Mouse (Mus musculus) liver, embryonic 16.5 days (tissue): Measurements from ENCODE around the gene Trnp1. TPM values are rescaled to one million over a fixed set of nuclear protein-coding genes. Genes with fewer than 3 reads are reported as not detected.
A peak's percentile ranks its signal among the peaks of the same experiment; 100 is the strongest.

Source experiments
- ATAC-seq: fragments of 200-750 bp; cut with Nextera tagmentation; 2 replicates; pipeline ENCODE4 v1.8.0; 2017; ENCODE audit warnings: low read depth, mild to moderate bottlenecking, moderate number of reproducible peaks, moderate library complexity
- H3K27ac ChIP-seq: fragments of 300-500 bp; sonication (generic); 2 replicates; pipeline ENCODE4 v1.5.1; 2014; ENCODE audit warnings: mild to moderate bottlenecking, low read length
- H3K27me3 ChIP-seq: fragments of 300-500 bp; sonication (generic); 2 replicates; pipeline ENCODE4 v1.6.1; 2014; ENCODE audit warnings: low read depth, low read length, mixed read lengths; ENCODE audit not compliant: control insufficient read depth, insufficient read depth
- H3K36me3 ChIP-seq: fragments of 300-500 bp; sonication (generic); 2 replicates; pipeline ENCODE4 v1.6.1; 2014; ENCODE audit warnings: mild to moderate bottlenecking; ENCODE audit not compliant: control insufficient read depth, insufficient read depth
- H3K4me1 ChIP-seq: fragments of 300-500 bp; sonication (generic); 2 replicates; pipeline ENCODE4 v1.6.1; 2014; ENCODE audit warnings: low read depth, low read length, mixed read lengths; ENCODE audit not compliant: control insufficient read depth
- H3K4me2 ChIP-seq: fragments of 300-500 bp; sonication (generic); 2 replicates; pipeline ENCODE4 v1.6.1; 2014; ENCODE audit warnings: low read depth, low read length, mixed read lengths
- H3K4me3 ChIP-seq: fragments of 300-500 bp; sonication (generic); 2 replicates; pipeline ENCODE4 v1.5.1; 2014; ENCODE audit warnings: low read depth, mild to moderate bottlenecking, low read length
- H3K9ac ChIP-seq: fragments of 300-500 bp; sonication (generic); 2 replicates; pipeline ENCODE4 v1.6.1; 2014; ENCODE audit warnings: low read depth, low read length
- H3K9me3 ChIP-seq: fragments of 300-500 bp; sonication (generic); replicated peaks from 2 replicates; pipeline ENCODE4 v1.6.1; 2016; ENCODE audit warnings: low read length; ENCODE audit not compliant: control insufficient read depth
- WGBS: fragments of 180-500 bp; shearing (Covaris S2); extraction: QIAGEN DNeasy Blood & Tissue Kit; methylation state at CpG from one replicate; pipeline ENCODE4 v1.1.7; 2014; ENCODE audit not compliant: insufficient replicate concordance; 5-methylcytosine and 5-hydroxymethylcytosine counted together
- polyA plus RNA-seq: library from polyadenylated mRNA; unstranded; fragments of >200 nt; fragmentation: Nextera tagmentation; extraction: Ambion mirVana; gene quantifications from 2 replicates; pipeline ENCODE4 v1.2.1, GENCODE M21; 2015

Trnp1 gene
- polyA plus RNA-seq, 1 experiment from 2014 or later, result not detected

- H3K9me3 ChIP-seq, result no peaks in the 10 kb centered on the region
- WGBS, result 3% methylated on average over 29 of the region's 29 CpGs
- peak; percentile 99 for ATAC-seq
- H3K4me1 ChIP-seq, result peaks cover 10% of the 10 kb centered on the region
- H3K4me3 ChIP-seq, result peak within 1 kb of the TSS; percentile 55
- H3K36me3 ChIP-seq, result no peaks in the 10 kb centered on the region
- H3K9ac ChIP-seq, result peak within 1 kb of the TSS; percentile 59
- H3K27ac ChIP-seq, result no peak within 1 kb of the TSS
- peaks cover 65% of the 10 kb centered on the region for H3K27me3 ChIP-seq
- peak within 1 kb of the TSS; percentile 75 for H3K4me2 ChIP-seq
Measured at GRCm38 (mm10) chr4:133479458-133480184, 18.7 kb downstream of the Trnp1 start, which contains the start of gene Tent5b. TSS of gene Tent5b (plus strand) at chr4:133480132.

- H3K27ac ChIP-seq, result no peak overlapping the region
- no peak overlapping the region for H3K9ac ChIP-seq
- no peak overlapping the region for H3K4me2 ChIP-seq
- peaks cover 2% of the 10 kb centered on the region; the same call in 1 of the 2 replicates for H3K9me3 ChIP-seq
- 41% methylated on average over 2 of the region's 2 CpGs for WGBS
- no peaks in the 10 kb centered on the region; the same call in 1 of the 2 replicates for H3K4me1 ChIP-seq
- ATAC-seq, result no peak
- H3K27me3 ChIP-seq, result peaks cover 21% of the 10 kb centered on the region
- no peak overlapping the region for H3K4me3 ChIP-seq
- no peaks in the 10 kb centered on the region for H3K36me3 ChIP-seq
Measured at GRCm38 (mm10) chr4:133473833-133474232, 24.5 kb downstream of the Trnp1 start.

- peaks cover 3% of the 10 kb centered on the region for H3K4me1 ChIP-seq
- H3K9ac ChIP-seq, result no peak overlapping the region
- ATAC-seq, result no peak
- 65% methylated on average over 7 of the region's 7 CpGs for WGBS
- H3K9me3 ChIP-seq, result peaks cover 2% of the 10 kb centered on the region; the same call in 1 of the 2 replicates
- H3K36me3 ChIP-seq, result no peaks in the 10 kb centered on the region
- no peak overlapping the region for H3K4me2 ChIP-seq
- H3K27ac ChIP-seq, result no peak overlapping the region
- no peak overlapping the region for H3K4me3 ChIP-seq
- peaks cover 19% of the 10 kb centered on the region for H3K27me3 ChIP-seq
Measured at GRCm38 (mm10) chr4:133471135-133471821, 27.1 kb downstream of the Trnp1 start.

GRCm38 (mm10) chr4:133469122-133469521 lies 29.2 kb downstream of the Trnp1 start:
- no peak overlapping the region for H3K4me3 ChIP-seq
- no peak for ATAC-seq
- H3K27me3 ChIP-seq, result peaks cover 19% of the 10 kb centered on the region
- no peaks in the 10 kb centered on the region for H3K36me3 ChIP-seq
- H3K9me3 ChIP-seq, result peaks cover 2% of the 10 kb centered on the region; the same call in 1 of the 2 replicates
- no peak overlapping the region for H3K27ac ChIP-seq
- WGBS, result 21% methylated on average over 12 of the region's 12 CpGs
- peaks cover 3% of the 10 kb centered on the region for H3K4me1 ChIP-seq
- H3K9ac ChIP-seq, result no peak overlapping the region
- no peak overlapping the region for H3K4me2 ChIP-seq

GRCm38 (mm10) chr4:133468080-133468479 lies 30.3 kb downstream of the Trnp1 start:
- Histone ChIP-seq H3K4me1 (peaks cover 3% of the 10 kb centered on the region), H3K36me3 (no peaks in the 10 kb centered on the region), H3K9me3 (peaks cover 2% of the 10 kb centered on the region; the same call in 1 of the 2 replicates), H3K27ac (no peak overlapping the region), H3K9ac (no peak overlapping the region), H3K4me3 (peak overlapping the region; percentile 53), H3K4me2 (peak overlapping the region; percentile 75), H3K27me3 (peaks cover 19% of the 10 kb centered on the region)
- under 1% methylated on average over 27 of the region's 27 CpGs for WGBS
- peak; percentile 66; the same call in 1 of the 2 replicates for ATAC-seq

- Histone ChIP-seq H3K9me3 (no peaks in the 10 kb centered on the region), H3K4me2 (no peak overlapping the region), H3K4me1 (peaks cover 1% of the 10 kb centered on the region), H3K27me3 (peaks cover 6% of the 10 kb centered on the region), H3K4me3 (no peak overlapping the region), H3K9ac (no peak overlapping the region), H3K27ac (no peak overlapping the region; the same call in 1 of the 2 replicates), H3K36me3 (no peaks in the 10 kb centered on the region)
- 28% methylated on average over 6 of the region's 6 CpGs for whole genome bisulfite sequencing
- no peak for ATAC-seq
Measured at GRCm38 (mm10) chr4:133463184-133463583, 35.2 kb downstream of the Trnp1 start.

- H3K36me3 ChIP-seq, result no peaks in the 10 kb centered on the region
- no peak overlapping the region for H3K9ac ChIP-seq
- no peak overlapping the region for H3K4me3 ChIP-seq
- H3K27ac ChIP-seq, result no peak overlapping the region
- H3K4me1 ChIP-seq, result no peaks in the 10 kb centered on the region
- WGBS, result 73% methylated on average over 4 of the region's 4 CpGs
- no peak for ATAC-seq
- no peaks in the 10 kb centered on the region for H3K9me3 ChIP-seq
- no peaks in the 10 kb centered on the region for H3K27me3 ChIP-seq
- no peak overlapping the region for H3K4me2 ChIP-seq
Measured at GRCm38 (mm10) chr4:133461362-133461761, 37.0 kb downstream of the Trnp1 start.

GRCm38 (mm10) chr4:133460796-133461325 lies 37.5 kb downstream of the Trnp1 start:
- H3K9ac ChIP-seq, result no peak overlapping the region
- no peak overlapping the region for H3K4me3 ChIP-seq
- ATAC-seq, result no peak
- no peaks in the 10 kb centered on the region for H3K36me3 ChIP-seq
- no peak overlapping the region for H3K27ac ChIP-seq
- WGBS, result 58% methylated on average over 5 of the region's 5 CpGs
- H3K27me3 ChIP-seq, result no peaks in the 10 kb centered on the region
- no peaks in the 10 kb centered on the region for H3K9me3 ChIP-seq
- no peak overlapping the region for H3K4me2 ChIP-seq
- H3K4me1 ChIP-seq, result no peaks in the 10 kb centered on the region

- WGBS, result 59% methylated on average over 1 of the region's 1 CpGs
- Histone ChIP-seq H3K4me1 (no peaks in the 10 kb centered on the region), H3K4me2 (no peak overlapping the region), H3K4me3 (no peak overlapping the region), H3K9ac (no peak overlapping the region), H3K27ac (no peak overlapping the region), H3K27me3 (no peaks in the 10 kb centered on the region), H3K9me3 (no peaks in the 10 kb centered on the region), H3K36me3 (no peaks in the 10 kb centered on the region)
- no peak for ATAC-seq
Measured at GRCm38 (mm10) chr4:133460006-133460405, 38.3 kb downstream of the Trnp1 start.
